Mouse (Mus musculus): ENCODE measurements around the gene Ptprh.

DNA sequence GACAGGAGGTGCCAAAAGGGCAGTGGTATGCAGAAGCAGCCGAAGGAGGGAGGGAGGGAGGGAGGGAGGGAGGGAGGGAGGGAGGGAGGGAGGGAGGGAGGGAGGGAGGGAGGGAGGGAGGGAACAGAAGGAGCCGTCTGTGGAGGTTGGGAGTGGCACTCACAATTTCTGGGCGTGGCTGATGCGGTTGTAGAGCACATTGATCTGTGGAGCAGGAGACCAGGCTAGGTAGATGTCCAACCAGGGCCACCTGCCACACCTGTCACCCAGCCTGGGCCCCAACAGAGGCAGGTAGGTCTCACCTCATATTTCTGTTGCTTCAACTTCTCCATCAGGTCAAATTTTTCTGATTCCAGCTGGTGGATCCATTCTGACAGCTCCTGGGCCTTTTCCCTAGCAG lies 96.6 kb downstream of the Ptprh start:
- TF ChIP-seq ELF1 (IDR thresholded peaks at IDR 0.05; ENCODE audit: low read depth, low read length) = no peak
- TF ChIP-seq USF1 (IDR thresholded peaks at IDR 0.05; ENCODE audit: low read depth, low read length) = no peak
- no peak for TF ChIP-seq CTCF (conservative IDR thresholded peaks at IDR 0.05 in 1 of 2, IDR thresholded peaks at IDR 0.05 in 1 of 2; ENCODE audit: low read depth in 2 of 2, low read length in 2 of 2)
- TF ChIP-seq POLR2A (IDR thresholded peaks at IDR 0.05; ENCODE audit: low read depth, low read length) = no peak
- TF ChIP-seq MYC (IDR thresholded peaks at IDR 0.05; ENCODE audit: low read depth, low read length) = no peak
- TF ChIP-seq MAZ (IDR thresholded peaks at IDR 0.05; ENCODE audit: low read depth, low read length) = no peak
- no peak for TF ChIP-seq TCF12 (IDR thresholded peaks at IDR 0.05; ENCODE audit: low read depth, low read length)
- no peak for TF ChIP-seq MXI1 (IDR thresholded peaks at IDR 0.05; ENCODE audit: low read depth, low read length)
- TF ChIP-seq RCOR1 (conservative IDR thresholded peaks at IDR 0.05; ENCODE audit: low read depth, low read length) = no peak
- no peak for TF ChIP-seq BHLHE40 (IDR thresholded peaks at IDR 0.05; ENCODE audit: low read depth, low read length)
- TF ChIP-seq SIN3A (IDR thresholded peaks at IDR 0.05; ENCODE audit: low read length) = no peak
